Mouse (Mus musculus) lung, postnatal 0 days (tissue): ENCODE results near the gene Tjp3.

Experiments used
- CTCF ChIP-seq: IDR thresholded peaks from 2 replicates; pipeline ENCODE4 v1.5.1; 2016; ENCODE audit warnings: antibody characterized with exemption, mild to moderate bottlenecking
- EP300 ChIP-seq: IDR thresholded peaks from 2 replicates; pipeline ENCODE4 v1.6.1; 2016; ENCODE audit warnings: antibody characterized with exemption, mild to moderate bottlenecking, control low read depth

- no peak for TF ChIP-seq CTCF
- TF ChIP-seq EP300 = no peak
Observed at GRCm38 (mm10) chr10:81325176-81325575, 33.8 kb upstream of the Tjp3 start.
